Mouse (Mus musculus): ENCODE measurements around the gene Nop9. TPM values are rescaled to one million over a fixed set of nuclear protein-coding genes. Genes with fewer than 3 reads are reported as not detected.

Nop9 gene
- total and polyA plus RNA-seq, 3 experiments = 22.3 to 45.5 (median 23.0) TPM

DNA sequence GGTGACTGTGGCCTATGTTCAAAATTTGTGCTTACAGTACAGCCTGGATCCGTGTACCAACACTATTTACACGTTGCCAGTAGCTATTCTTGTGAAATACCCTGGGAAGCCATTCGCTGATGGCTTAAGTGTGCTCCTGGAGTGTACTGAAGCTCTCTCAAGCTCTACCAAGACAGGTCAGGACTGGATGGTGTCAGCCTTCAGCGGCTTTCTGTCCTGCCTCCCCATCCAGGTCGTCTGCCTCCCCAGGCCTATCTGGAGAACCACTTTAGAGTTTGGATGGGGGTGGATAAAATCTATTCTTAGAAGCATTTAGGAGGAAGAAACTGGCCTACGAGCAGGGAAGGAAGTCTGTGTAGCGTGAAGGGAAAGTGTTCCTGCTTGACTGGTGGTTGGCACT is 17.7 kb downstream of the Nop9 start:
- ATAC-seq (ENCODE audit: extremely low read depth, insufficient number of reproducible peaks, low FRiP score, poor library complexity, severe bottlenecking) (no peak), DNase-seq (ENCODE audit: low spot score) (no peak)
- Histone ChIP-seq H3K4me3 (ENCODE audit: low read depth, low read length) (no peak overlapping the region), H3K4me1 (ENCODE audit: insufficient read depth, low read depth, low read length) (peaks cover 67% of the 10 kb centered on the region), H3K36me3 (replicated peaks) (peaks cover 7% of the 10 kb centered on the region), H3K27me3 (ENCODE audit: insufficient read depth, low read length) (peaks cover 7% of the 10 kb centered on the region; the same call in 1 of the 2 replicates), H3K9me3 (replicated peaks) (peaks cover 9% of the 10 kb centered on the region)
- TF ChIP-seq POLR2AphosphoS5 (IDR thresholded peaks at IDR 0.05; ENCODE audit: insufficient replicate concordance, low read depth, low read length) (no peak), GATA1 (IDR thresholded peaks at IDR 0.05; ENCODE audit: borderline replicate concordance, low read length) (no peak), GATA2 (IDR thresholded peaks at IDR 0.05; ENCODE audit: borderline replicate concordance, low read depth, low read length) (no peak), TAL1 (conservative IDR thresholded peaks at IDR 0.05; ENCODE audit: low read depth, low read length) (no peak), CTCF (IDR thresholded peaks at IDR 0.05; ENCODE audit: low read depth, low read length) (no peak)

DNA sequence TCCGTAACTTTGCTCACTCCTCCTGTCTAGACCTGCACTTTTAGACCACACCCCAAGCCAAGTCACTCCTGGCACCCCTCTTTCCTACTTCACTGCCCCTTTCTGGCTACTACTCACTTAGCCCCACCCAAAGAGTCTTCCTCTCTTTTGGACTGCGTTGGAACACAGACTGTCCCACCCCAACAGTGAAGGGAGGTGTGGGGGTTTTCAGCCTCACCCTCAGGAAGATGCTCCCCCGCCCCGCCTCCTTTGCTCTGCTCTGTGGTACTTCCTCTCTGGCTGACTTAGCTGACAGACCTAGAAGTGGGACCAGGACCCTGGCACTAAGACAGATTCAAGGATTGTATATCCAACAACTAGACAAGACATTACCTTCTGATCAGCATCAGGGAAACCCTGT is 20.2 kb downstream of the Nop9 start, which contains the start of gene Ltb4r1:
Gene Ltb4r1, plus strand, starts transcription at position 267 of the 400 bp plus-strand sequence.
- peaks cover 5% of the 10 kb centered on the region for H3K36me3 ChIP-seq (replicated peaks)
- TF ChIP-seq GATA1 (IDR thresholded peaks at IDR 0.05; ENCODE audit: borderline replicate concordance, low read length) = no peak
- no peak for TF ChIP-seq GATA2 (IDR thresholded peaks at IDR 0.05; ENCODE audit: borderline replicate concordance, low read depth, low read length)
- TF ChIP-seq CTCF (IDR thresholded peaks at IDR 0.05; ENCODE audit: low read depth, low read length) = no peak
- no peak for TF ChIP-seq POLR2AphosphoS5 (IDR thresholded peaks at IDR 0.05; ENCODE audit: insufficient replicate concordance, low read depth, low read length)
- TF ChIP-seq TAL1 (conservative IDR thresholded peaks at IDR 0.05; ENCODE audit: low read depth, low read length) = no peak
- ATAC-seq (ENCODE audit: extremely low read depth, insufficient number of reproducible peaks, low FRiP score, poor library complexity, severe bottlenecking) (no peak), DNase-seq (ENCODE audit: low spot score) (peak; percentile 38)
- peaks cover 7% of the 10 kb centered on the region; the same call in 1 of the 2 replicates for H3K27me3 ChIP-seq (ENCODE audit: insufficient read depth, low read length)
- peaks cover 10% of the 10 kb centered on the region for H3K9me3 ChIP-seq (replicated peaks)
- H3K4me1 ChIP-seq (ENCODE audit: insufficient read depth, low read depth, low read length) = peaks cover 85% of the 10 kb centered on the region
- peak within 1 kb of the TSS; percentile 42; the same call in 1 of the 2 replicates for H3K4me3 ChIP-seq (ENCODE audit: low read depth, low read length)

DNA sequence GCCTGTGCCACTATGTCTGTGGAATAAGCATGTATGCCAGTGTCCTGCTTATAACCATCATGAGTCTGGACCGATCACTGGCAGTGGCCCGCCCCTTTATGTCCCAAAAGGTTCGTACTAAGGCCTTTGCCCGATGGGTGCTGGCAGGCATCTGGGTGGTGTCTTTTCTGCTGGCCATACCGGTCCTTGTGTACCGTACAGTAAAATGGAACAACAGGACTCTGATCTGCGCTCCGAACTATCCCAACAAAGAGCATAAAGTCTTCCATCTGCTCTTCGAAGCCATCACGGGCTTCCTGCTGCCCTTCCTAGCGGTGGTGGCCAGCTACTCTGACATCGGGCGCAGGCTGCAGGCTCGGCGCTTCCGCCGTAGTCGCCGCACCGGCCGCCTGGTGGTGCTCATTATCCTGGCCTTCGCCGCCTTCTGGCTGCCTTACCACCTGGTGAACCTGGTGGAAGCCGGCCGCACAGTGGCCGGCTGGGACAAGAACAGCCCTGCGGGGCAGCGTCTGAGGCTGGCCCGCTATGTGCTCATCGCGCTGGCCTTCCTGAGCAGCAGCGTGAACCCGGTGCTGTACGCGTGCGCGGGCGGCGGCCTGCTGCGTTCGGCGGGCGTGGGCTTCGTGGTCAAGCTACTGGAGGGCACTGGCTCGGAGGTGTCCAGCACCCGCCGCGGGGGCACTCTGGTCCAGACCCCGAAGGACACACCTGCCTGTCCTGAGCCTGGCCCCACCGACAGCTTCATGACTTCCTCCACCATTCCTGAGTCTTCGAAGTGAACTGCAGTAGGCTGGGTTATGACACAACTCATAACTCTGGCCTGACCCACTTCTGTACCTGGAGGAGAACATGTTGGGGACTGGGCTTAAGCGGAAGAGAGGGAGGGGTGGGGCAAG is 22.3 kb downstream of the Nop9 start:
- peaks cover 93% of the 10 kb centered on the region for H3K4me1 ChIP-seq (ENCODE audit: insufficient read depth, low read depth, low read length)
- H3K27me3 ChIP-seq (ENCODE audit: insufficient read depth, low read length) = peaks cover 11% of the 10 kb centered on the region
- peak overlapping the region; percentile 44; the same call in 1 of the 2 replicates for H3K4me3 ChIP-seq (ENCODE audit: low read depth, low read length)
- H3K36me3 ChIP-seq (replicated peaks) = no peaks in the 10 kb centered on the region
- peaks cover 7% of the 10 kb centered on the region for H3K9me3 ChIP-seq (replicated peaks)
- DNase-seq (ENCODE audit: low spot score) (no peak), ATAC-seq (ENCODE audit: extremely low read depth, insufficient number of reproducible peaks, low FRiP score, poor library complexity, severe bottlenecking) (no peak)
- TF ChIP-seq GATA2 (IDR thresholded peaks at IDR 0.05; ENCODE audit: borderline replicate concordance, low read depth, low read length) (no peak), POLR2AphosphoS5 (IDR thresholded peaks at IDR 0.05; ENCODE audit: insufficient replicate concordance, low read depth, low read length) (no peak), TAL1 (conservative IDR thresholded peaks at IDR 0.05; ENCODE audit: low read depth, low read length) (no peak), CTCF (IDR thresholded peaks at IDR 0.05; ENCODE audit: low read depth, low read length) (no peak), GATA1 (IDR thresholded peaks at IDR 0.05; ENCODE audit: borderline replicate concordance, low read length) (no peak)

DNA sequence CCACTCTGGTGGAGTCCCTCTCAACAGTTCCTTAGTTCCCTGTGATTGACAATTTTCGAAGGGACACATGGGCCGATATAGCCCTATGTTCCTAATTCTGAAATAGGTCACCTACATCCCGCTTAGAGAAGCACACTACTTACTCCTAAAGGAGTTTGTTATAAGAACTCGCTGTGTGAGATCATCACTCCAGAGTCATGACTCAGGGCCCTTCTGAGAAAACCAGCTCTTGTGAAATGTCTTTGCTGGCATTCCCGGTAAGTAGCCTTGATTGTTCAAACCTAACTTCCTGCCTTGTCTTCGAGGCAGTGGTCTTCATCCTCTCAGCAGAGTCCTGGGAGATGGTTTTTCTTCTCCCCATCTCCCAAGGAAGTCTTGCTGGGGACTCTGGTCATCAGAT is 23.1 kb downstream of the Nop9 start:
- DNase-seq (ENCODE audit: low spot score) (no peak), ATAC-seq (ENCODE audit: extremely low read depth, insufficient number of reproducible peaks, low FRiP score, poor library complexity, severe bottlenecking) (no peak)
- H3K4me3 ChIP-seq (ENCODE audit: low read depth, low read length) = no peak overlapping the region; the same call in 1 of the 2 replicates
- H3K36me3 ChIP-seq (replicated peaks) = no peaks in the 10 kb centered on the region
- H3K4me1 ChIP-seq (ENCODE audit: insufficient read depth, low read depth, low read length) = peaks cover 90% of the 10 kb centered on the region
- TF ChIP-seq POLR2AphosphoS5 (IDR thresholded peaks at IDR 0.05; ENCODE audit: insufficient replicate concordance, low read depth, low read length) = no peak
- no peak for TF ChIP-seq GATA2 (IDR thresholded peaks at IDR 0.05; ENCODE audit: borderline replicate concordance, low read depth, low read length)
- no peak for TF ChIP-seq CTCF (IDR thresholded peaks at IDR 0.05; ENCODE audit: low read depth, low read length)
- TF ChIP-seq GATA1 (IDR thresholded peaks at IDR 0.05; ENCODE audit: borderline replicate concordance, low read length) = no peak
- no peak for TF ChIP-seq TAL1 (conservative IDR thresholded peaks at IDR 0.05; ENCODE audit: low read depth, low read length)
- H3K9me3 ChIP-seq (replicated peaks) = peaks cover 7% of the 10 kb centered on the region
- peaks cover 17% of the 10 kb centered on the region for H3K27me3 ChIP-seq (ENCODE audit: insufficient read depth, low read length)

DNA sequence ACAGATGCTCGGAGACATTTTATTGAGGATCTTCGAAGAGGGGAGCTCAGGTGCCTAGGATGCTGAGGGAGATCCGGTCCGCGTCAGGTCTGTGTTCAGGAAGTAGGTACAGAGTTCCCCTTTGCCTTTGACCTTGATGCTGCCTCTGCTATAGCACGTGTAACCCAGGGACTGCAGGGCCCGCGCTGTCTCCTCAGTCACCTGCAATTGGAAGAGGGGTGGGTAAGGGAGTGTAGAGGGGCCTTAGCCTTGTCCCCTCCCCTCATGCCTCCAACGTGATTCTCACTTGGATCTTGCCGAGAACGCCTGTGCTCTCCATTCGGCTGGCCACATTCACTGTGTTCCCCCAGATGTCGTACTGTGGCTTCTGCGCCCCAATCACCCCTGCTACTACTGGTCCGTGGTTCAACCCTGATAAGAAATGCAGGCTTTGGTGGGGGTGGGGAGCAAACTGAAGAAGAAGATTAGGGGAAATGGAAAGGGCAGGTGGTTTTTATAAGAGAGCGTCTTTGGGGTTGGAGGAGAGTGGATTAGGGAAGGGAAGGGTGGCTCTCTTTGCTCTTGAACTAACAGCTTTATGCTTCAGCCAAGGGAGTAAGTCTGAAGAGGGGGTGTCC is 23.7 kb downstream of the Nop9 start:
- peaks cover 7% of the 10 kb centered on the region for H3K9me3 ChIP-seq (replicated peaks)
- peaks cover 24% of the 10 kb centered on the region for H3K27me3 ChIP-seq (ENCODE audit: insufficient read depth, low read length)
- H3K36me3 ChIP-seq (replicated peaks) = no peaks in the 10 kb centered on the region
- ATAC-seq (ENCODE audit: extremely low read depth, insufficient number of reproducible peaks, low FRiP score, poor library complexity, severe bottlenecking) (peak; percentile 85), DNase-seq (ENCODE audit: low spot score) (peak; percentile 77)
- H3K4me1 ChIP-seq (ENCODE audit: insufficient read depth, low read depth, low read length) = peaks cover 90% of the 10 kb centered on the region
- TF ChIP-seq GATA2 (IDR thresholded peaks at IDR 0.05; ENCODE audit: borderline replicate concordance, low read depth, low read length) (no peak), TAL1 (conservative IDR thresholded peaks at IDR 0.05; ENCODE audit: low read depth, low read length) (peak; percentile 63), GATA1 (IDR thresholded peaks at IDR 0.05; ENCODE audit: borderline replicate concordance, low read length) (no peak)
- peak overlapping the region; percentile 61; the same call in 1 of the 2 replicates for H3K4me3 ChIP-seq (ENCODE audit: low read depth, low read length)

DNA sequence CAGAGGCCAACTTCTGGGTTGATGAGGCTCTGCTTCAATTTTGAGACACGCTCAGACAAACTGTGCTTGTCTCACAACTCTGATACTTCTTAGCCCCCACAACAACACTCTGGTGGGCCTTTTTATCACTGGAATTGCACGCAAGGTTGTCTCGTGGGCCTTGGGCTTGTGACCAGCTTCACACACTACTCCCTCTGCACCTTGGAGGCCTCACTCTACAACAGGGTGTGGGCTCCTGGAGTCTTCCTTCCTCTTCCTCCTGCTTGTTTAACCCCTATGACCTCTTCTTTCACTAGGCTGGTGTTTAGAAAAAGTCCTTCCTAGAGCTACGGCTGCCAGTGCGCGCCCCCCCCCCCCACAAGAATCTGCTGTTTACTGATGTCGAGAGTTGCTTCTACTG is 31.2 kb downstream of the Nop9 start:
- no peak for ATAC-seq (ENCODE audit: extremely low read depth, insufficient number of reproducible peaks, low FRiP score, poor library complexity, severe bottlenecking)
- no peak for TF ChIP-seq CTCF (IDR thresholded peaks at IDR 0.05; ENCODE audit: low read depth, low read length)
- no peak for TF ChIP-seq GATA2 (IDR thresholded peaks at IDR 0.05; ENCODE audit: borderline replicate concordance, low read depth, low read length)
- no peak for TF ChIP-seq TAL1 (conservative IDR thresholded peaks at IDR 0.05; ENCODE audit: low read depth, low read length)
- no peak for TF ChIP-seq POLR2AphosphoS5 (IDR thresholded peaks at IDR 0.05; ENCODE audit: insufficient replicate concordance, low read depth, low read length)
- no peak for TF ChIP-seq GATA1 (IDR thresholded peaks at IDR 0.05; ENCODE audit: borderline replicate concordance, low read length)

More for the DNA sequence above, 31.2 kb downstream of the Nop9 start:
- Histone ChIP-seq H3K4me1 (ENCODE audit: insufficient read depth, low read depth, low read length) (peaks cover 65% of the 10 kb centered on the region), H3K4me3 (ENCODE audit: low read depth, low read length) (no peak overlapping the region), H3K27me3 (ENCODE audit: insufficient read depth, low read length) (peaks cover 87% of the 10 kb centered on the region), H3K36me3 (replicated peaks) (no peaks in the 10 kb centered on the region), H3K9me3 (replicated peaks) (no peaks in the 10 kb centered on the region)
- DNase-seq (ENCODE audit: low spot score) = no peak

All from G1E (cell line).